Mouse (Mus musculus) liver, embryonic 14.5 days (tissue): ENCODE data around the gene Nprl3.

ENCODE experiments used
- CTCF ChIP-seq: IDR thresholded peaks from 2 replicates; pipeline ENCODE4 v1.5.1; 2016; ENCODE audit warnings: antibody characterized with exemption, low read depth, control low read depth
- EP300 ChIP-seq: IDR thresholded peaks from 2 replicates; pipeline ENCODE4 v1.6.1; 2016; ENCODE audit warnings: antibody characterized with exemption, low read depth

- peak; percentile 100 for TF ChIP-seq EP300
- TF ChIP-seq CTCF = no peak
Measured at GRCm38 (mm10) chr11:32245614-32246013, 21.9 kb downstream of the Nprl3 start.
